Mouse (Mus musculus): ENCODE measurements around the gene Cwc22. TPM values are rescaled to one million over a fixed set of nuclear protein-coding genes. Genes with fewer than 3 reads are reported as not detected.

Cwc22 gene
- polyA plus RNA-seq, 1 experiment from 2014 or later, result 34.7 TPM

GRCm38 (mm10) chr2:77959341-77959740, 13.2 kb upstream of the Cwc22 start:
- Histone ChIP-seq H3K4me1 (ENCODE audit: control insufficient read depth, insufficient read depth, low read length) (no peaks in the 10 kb centered on the region), H3K27me3 (ENCODE audit: control insufficient read depth, insufficient read depth, low read length) (no peaks in the 10 kb centered on the region), H3K4me3 (ENCODE audit: low read depth, low read length) (no peak overlapping the region), H3K27ac (ENCODE audit: low read length) (no peak overlapping the region), H3K36me3 (ENCODE audit: control insufficient read depth, insufficient read depth, low read length) (no peaks in the 10 kb centered on the region), H3K9me3 (ENCODE audit: control insufficient read depth, low read depth, low read length) (no peaks in the 10 kb centered on the region), H3K4me2 (replicated peaks; ENCODE audit: low read depth, low read length) (no peak overlapping the region), H3K9ac (replicated peaks; ENCODE audit: low read depth, low read length) (no peak overlapping the region)
- no peak for ATAC-seq (ENCODE audit: insufficient number of reproducible peaks, insufficient read depth, low FRiP score, low read depth)
- WGBS, result 86% methylated on average over 1 of the region's 1 CpGs

GRCm38 (mm10) chr2:77951415-77951913, 5.3 kb upstream of the Cwc22 start:
- no peak overlapping the region for H3K9ac ChIP-seq (replicated peaks; ENCODE audit: low read depth, low read length)
- H3K36me3 ChIP-seq (ENCODE audit: control insufficient read depth, insufficient read depth, low read length), result no peaks in the 10 kb centered on the region
- H3K9me3 ChIP-seq (ENCODE audit: control insufficient read depth, low read depth, low read length), result no peaks in the 10 kb centered on the region
- H3K27me3 ChIP-seq (ENCODE audit: control insufficient read depth, insufficient read depth, low read length), result no peaks in the 10 kb centered on the region
- ATAC-seq (ENCODE audit: insufficient number of reproducible peaks, insufficient read depth, low FRiP score, low read depth), result no peak
- H3K4me3 ChIP-seq (ENCODE audit: low read depth, low read length), result no peak overlapping the region
- 87% methylated on average over 6 of the region's 6 CpGs for WGBS
- no peak overlapping the region for H3K4me2 ChIP-seq (replicated peaks; ENCODE audit: low read depth, low read length)
- no peak overlapping the region for H3K27ac ChIP-seq (ENCODE audit: low read length)
- no peaks in the 10 kb centered on the region for H3K4me1 ChIP-seq (ENCODE audit: control insufficient read depth, insufficient read depth, low read length)

GRCm38 (mm10) chr2:77950111-77950510, 3.9 kb upstream of the Cwc22 start:
- no peak for ATAC-seq (ENCODE audit: insufficient number of reproducible peaks, insufficient read depth, low FRiP score, low read depth)

GRCm38 (mm10) chr2:77949521-77949920, 3.3 kb upstream of the Cwc22 start:
- 93% methylated on average over 1 of the region's 1 CpGs for WGBS

More at GRCm38 (mm10) chr2:77950111-77950510, 3.9 kb upstream of the Cwc22 start:
- Histone ChIP-seq H3K27ac (ENCODE audit: low read length) (no peak overlapping the region), H3K4me2 (replicated peaks; ENCODE audit: low read depth, low read length) (no peak overlapping the region), H3K9ac (replicated peaks; ENCODE audit: low read depth, low read length) (no peak overlapping the region), H3K36me3 (ENCODE audit: control insufficient read depth, insufficient read depth, low read length) (no peaks in the 10 kb centered on the region), H3K4me3 (ENCODE audit: low read depth, low read length) (no peak overlapping the region), H3K27me3 (ENCODE audit: control insufficient read depth, insufficient read depth, low read length) (no peaks in the 10 kb centered on the region), H3K9me3 (ENCODE audit: control insufficient read depth, low read depth, low read length) (no peaks in the 10 kb centered on the region), H3K4me1 (ENCODE audit: control insufficient read depth, insufficient read depth, low read length) (peaks cover 2% of the 10 kb centered on the region; the same call in 1 of the 2 replicates)
- 56% methylated on average over 1 of the region's 1 CpGs for WGBS

GRCm38 (mm10) chr2:77948921-77949320, 2.7 kb upstream of the Cwc22 start:
- Histone ChIP-seq H3K36me3 (ENCODE audit: control insufficient read depth, insufficient read depth, low read length) (no peaks in the 10 kb centered on the region), H3K4me3 (ENCODE audit: low read depth, low read length) (no peak overlapping the region), H3K9me3 (ENCODE audit: control insufficient read depth, low read depth, low read length) (no peaks in the 10 kb centered on the region), H3K4me2 (replicated peaks; ENCODE audit: low read depth, low read length) (no peak overlapping the region), H3K9ac (replicated peaks; ENCODE audit: low read depth, low read length) (no peak overlapping the region), H3K27ac (ENCODE audit: low read length) (no peak overlapping the region), H3K27me3 (ENCODE audit: control insufficient read depth, insufficient read depth, low read length) (no peaks in the 10 kb centered on the region), H3K4me1 (ENCODE audit: control insufficient read depth, insufficient read depth, low read length) (peaks cover 11% of the 10 kb centered on the region; the same call in 1 of the 2 replicates)
- WGBS, result 92% methylated on average over 2 of the region's 2 CpGs
- ATAC-seq (ENCODE audit: insufficient number of reproducible peaks, insufficient read depth, low FRiP score, low read depth), result no peak

More at GRCm38 (mm10) chr2:77949521-77949920, 3.3 kb upstream of the Cwc22 start:
- Histone ChIP-seq H3K9me3 (ENCODE audit: control insufficient read depth, low read depth, low read length) (no peaks in the 10 kb centered on the region), H3K27ac (ENCODE audit: low read length) (no peak overlapping the region), H3K36me3 (ENCODE audit: control insufficient read depth, insufficient read depth, low read length) (no peaks in the 10 kb centered on the region), H3K4me3 (ENCODE audit: low read depth, low read length) (no peak overlapping the region), H3K4me2 (replicated peaks; ENCODE audit: low read depth, low read length) (no peak overlapping the region), H3K4me1 (ENCODE audit: control insufficient read depth, insufficient read depth, low read length) (peaks cover 7% of the 10 kb centered on the region; the same call in 1 of the 2 replicates), H3K9ac (replicated peaks; ENCODE audit: low read depth, low read length) (no peak overlapping the region), H3K27me3 (ENCODE audit: control insufficient read depth, insufficient read depth, low read length) (no peaks in the 10 kb centered on the region)
- ATAC-seq (ENCODE audit: insufficient number of reproducible peaks, insufficient read depth, low FRiP score, low read depth), result no peak

- H3K4me2 ChIP-seq (replicated peaks; ENCODE audit: low read depth, low read length), result no peak overlapping the region
- no peaks in the 10 kb centered on the region for H3K9me3 ChIP-seq (ENCODE audit: control insufficient read depth, low read depth, low read length)
- no peaks in the 10 kb centered on the region for H3K27me3 ChIP-seq (ENCODE audit: control insufficient read depth, insufficient read depth, low read length)
- peaks cover 11% of the 10 kb centered on the region; the same call in 1 of the 2 replicates for H3K4me1 ChIP-seq (ENCODE audit: control insufficient read depth, insufficient read depth, low read length)
- ATAC-seq (ENCODE audit: insufficient number of reproducible peaks, insufficient read depth, low FRiP score, low read depth), result no peak
- H3K27ac ChIP-seq (ENCODE audit: low read length), result no peak overlapping the region
- WGBS, result 80% methylated on average over 1 of the region's 1 CpGs
- H3K9ac ChIP-seq (replicated peaks; ENCODE audit: low read depth, low read length), result no peak overlapping the region
- H3K36me3 ChIP-seq (ENCODE audit: control insufficient read depth, insufficient read depth, low read length), result no peaks in the 10 kb centered on the region
- no peak overlapping the region for H3K4me3 ChIP-seq (ENCODE audit: low read depth, low read length)
Measured at GRCm38 (mm10) chr2:77948126-77948525, 2.0 kb upstream of the Cwc22 start.

GRCm38 (mm10) chr2:77947161-77947870, 1.1 kb upstream of the Cwc22 start:
- 72% methylated on average over 3 of the region's 3 CpGs for WGBS
- no peak overlapping the region for H3K4me3 ChIP-seq (ENCODE audit: low read depth, low read length)
- no peak overlapping the region for H3K4me2 ChIP-seq (replicated peaks; ENCODE audit: low read depth, low read length)
- no peak for ATAC-seq (ENCODE audit: insufficient number of reproducible peaks, insufficient read depth, low FRiP score, low read depth)
- H3K9ac ChIP-seq (replicated peaks; ENCODE audit: low read depth, low read length), result no peak overlapping the region
- no peak overlapping the region for H3K27ac ChIP-seq (ENCODE audit: low read length)
- H3K27me3 ChIP-seq (ENCODE audit: control insufficient read depth, insufficient read depth, low read length), result no peaks in the 10 kb centered on the region
- H3K9me3 ChIP-seq (ENCODE audit: control insufficient read depth, low read depth, low read length), result no peaks in the 10 kb centered on the region
- no peaks in the 10 kb centered on the region for H3K36me3 ChIP-seq (ENCODE audit: control insufficient read depth, insufficient read depth, low read length)
- peaks cover 11% of the 10 kb centered on the region; the same call in 1 of the 2 replicates for H3K4me1 ChIP-seq (ENCODE audit: control insufficient read depth, insufficient read depth, low read length)

GRCm38 (mm10) chr2:77944860-77945595, 1.1 kb downstream of the Cwc22 start:
- Histone ChIP-seq H3K36me3 (ENCODE audit: control insufficient read depth, insufficient read depth, low read length) (no peaks in the 10 kb centered on the region), H3K27me3 (ENCODE audit: control insufficient read depth, insufficient read depth, low read length) (no peaks in the 10 kb centered on the region), H3K4me2 (replicated peaks; ENCODE audit: low read depth, low read length) (peak overlapping the region; percentile 59), H3K9me3 (ENCODE audit: control insufficient read depth, low read depth, low read length) (no peaks in the 10 kb centered on the region), H3K9ac (replicated peaks; ENCODE audit: low read depth, low read length) (peak overlapping the region; percentile 93), H3K4me3 (ENCODE audit: low read depth, low read length) (peak overlapping the region; percentile 81), H3K27ac (ENCODE audit: low read length) (no peak overlapping the region), H3K4me1 (ENCODE audit: control insufficient read depth, insufficient read depth, low read length) (peaks cover 11% of the 10 kb centered on the region; the same call in 1 of the 2 replicates)
- no peak for ATAC-seq (ENCODE audit: insufficient number of reproducible peaks, insufficient read depth, low FRiP score, low read depth)
- 38% methylated on average over 8 of the region's 8 CpGs for WGBS
